Mouse (Mus musculus) layer of hippocampus, adult 9-11 months (tissue): ENCODE measurements around the gene Gm15155.
"Not testable (repeated sequence)": the region's sequence is repeated elsewhere in the genome, so short reads cannot be mapped to it uniquely, and the experiment has no call there.

Source experiments
- DNase-seq: peaks from one replicate; pipeline ENCODE4 v3.0.0; 2022

The Gm15155 gene

GRCm38 (mm10) chrX:156155776-156156175 lies 531.2 kb downstream of the Gm15155 start:
- DNase-seq, result no peak

GRCm38 (mm10) chrX:156171587-156171986 lies 547.0 kb downstream of the Gm15155 start:
- no peak for DNase-seq

GRCm38 (mm10) chrX:156303806-156304205 lies 679.3 kb downstream of the Gm15155 start:
- not testable (repeated sequence) for DNase-seq
